Mouse (Mus musculus) kidney, postnatal 14 days (tissue): Measurements from ENCODE around the gene Sqstm1.
"Not testable (repeated sequence)": the region's sequence is repeated elsewhere in the genome, so short reads cannot be mapped to it uniquely, and the experiment has no call there.

Experiments
- DNase-seq: peaks from one replicate; pipeline ENCODE4 v3.0.0; 2022; ENCODE audit warnings: mixed read lengths

Gene Sqstm1

DNA sequence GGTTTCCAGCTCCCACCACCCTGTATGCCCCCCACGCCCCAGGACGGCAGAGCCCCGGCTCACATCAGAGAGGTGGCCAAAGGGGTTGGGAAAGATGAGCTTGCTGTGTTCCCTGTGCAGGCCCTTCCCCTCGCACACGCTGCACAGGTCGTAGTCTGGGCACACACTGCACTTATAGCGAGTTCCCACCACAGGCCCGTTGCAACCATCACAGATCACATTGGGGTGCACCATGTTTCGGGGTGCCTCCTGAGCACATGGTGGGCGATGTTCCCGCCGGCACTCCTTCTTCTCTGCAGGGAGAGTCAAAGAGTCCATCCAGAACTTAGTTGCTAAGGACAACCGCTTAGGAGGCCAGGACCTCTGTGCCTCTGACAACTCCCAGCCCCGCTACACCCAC, 3.3 kb downstream of the Sqstm1 start:
- no peak for DNase-seq

DNA sequence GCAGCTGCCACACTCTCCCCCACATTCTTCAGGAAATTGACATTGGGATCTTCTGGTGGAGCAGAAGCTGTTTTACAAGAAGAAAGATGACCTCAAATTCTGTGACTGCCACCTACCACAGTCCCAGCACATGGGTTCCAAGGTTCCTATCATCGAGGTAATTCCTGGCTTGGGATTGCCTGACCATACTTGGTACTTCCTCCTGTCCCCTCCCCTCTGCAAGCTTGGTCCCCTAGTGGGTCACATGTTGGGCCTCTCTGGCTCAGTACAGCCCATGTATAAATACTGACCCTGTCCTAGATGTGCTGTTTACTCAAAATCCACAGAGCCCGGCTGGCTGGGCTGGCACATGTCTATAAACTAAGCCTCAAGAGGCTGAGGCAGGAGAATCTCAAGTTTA, 4.6 kb downstream of the Sqstm1 start:
- DNase-seq, result no peak

DNA sequence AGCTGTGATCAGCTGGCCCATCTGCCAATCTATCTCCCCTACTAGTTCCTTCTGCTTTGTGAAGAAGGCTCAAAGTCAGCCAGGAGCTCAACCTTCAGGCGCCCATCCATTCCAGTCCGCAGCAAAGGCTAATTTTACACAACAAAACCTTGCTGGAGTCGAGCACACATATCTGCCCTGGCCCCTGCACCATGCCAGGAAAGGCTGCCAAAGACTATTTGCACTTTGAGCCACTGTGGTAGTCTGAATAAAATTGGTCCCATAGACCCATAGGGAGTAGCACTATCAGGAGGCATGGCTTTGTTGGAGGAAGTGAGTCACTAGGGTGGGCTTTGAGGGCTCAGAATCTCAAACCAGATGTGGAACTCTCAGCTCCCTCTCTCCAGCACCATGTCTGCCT, 5.2 kb downstream of the Sqstm1 start:
- DNase-seq, result no peak

DNA sequence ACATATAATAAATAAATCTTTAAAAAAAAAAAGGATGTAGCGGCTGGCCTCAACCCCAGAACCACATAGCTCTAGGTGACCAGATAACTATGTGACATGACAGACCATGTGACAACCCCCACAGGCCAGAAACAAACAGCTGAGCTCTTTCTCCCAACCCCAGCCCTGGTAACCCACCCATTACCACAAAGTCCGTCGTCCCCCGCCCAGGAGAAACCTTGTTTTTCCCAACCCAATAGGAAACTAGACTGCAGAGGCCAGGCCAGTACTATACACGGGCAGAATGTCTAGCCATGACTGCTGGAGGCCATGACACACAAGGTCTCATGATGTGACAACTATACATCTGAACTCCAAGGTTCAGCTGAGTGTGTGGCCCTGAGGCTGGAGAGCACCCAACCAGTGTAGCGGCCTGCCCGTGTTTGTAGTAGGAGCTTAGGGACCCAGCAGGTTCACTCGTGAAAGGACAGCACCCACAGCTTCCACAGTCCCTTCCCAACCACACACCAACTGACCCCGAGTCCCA, 7.3 kb downstream of the Sqstm1 start:
- no peak for DNase-seq

DNA sequence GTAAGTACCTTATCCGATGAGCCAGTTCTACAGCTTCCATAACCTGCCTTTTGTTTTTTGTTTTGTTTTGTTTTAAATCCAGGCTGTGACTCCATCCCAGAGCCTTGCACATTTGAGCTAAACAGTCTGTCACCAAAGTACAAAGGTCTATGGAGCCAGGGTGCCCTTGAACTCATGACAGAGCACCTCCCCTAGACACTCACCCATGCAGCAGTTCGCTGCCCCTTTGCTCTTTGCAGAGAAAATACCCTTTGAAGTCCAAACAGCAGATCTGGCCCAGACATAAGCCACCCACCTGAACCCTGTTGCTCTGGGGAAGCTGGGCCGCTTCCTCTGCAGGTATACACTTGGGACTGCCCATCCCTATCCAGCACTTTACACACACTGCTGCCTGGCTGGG, 9.0 kb downstream of the Sqstm1 start:
- DNase-seq, result no peak

DNA sequence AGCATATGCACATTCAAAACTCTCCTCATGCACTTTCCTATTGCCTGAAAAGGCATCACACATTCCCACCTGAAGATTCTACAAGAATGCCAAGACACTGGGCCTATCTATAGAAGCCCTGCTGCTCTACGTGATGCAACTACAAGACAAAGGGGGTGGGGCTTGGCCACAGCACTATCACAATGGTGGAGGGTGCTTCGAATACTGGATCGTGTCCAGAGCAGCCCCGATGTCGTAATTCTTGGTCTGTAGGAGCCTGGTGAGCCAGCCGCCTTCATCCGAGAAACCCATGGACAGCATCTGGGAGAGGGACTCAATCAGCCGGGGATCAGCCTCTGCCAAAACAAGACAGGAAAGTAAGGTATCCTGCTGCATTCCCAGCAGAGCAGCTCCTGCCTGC, 10.0 kb downstream of the Sqstm1 start:
- no peak for DNase-seq

DNA sequence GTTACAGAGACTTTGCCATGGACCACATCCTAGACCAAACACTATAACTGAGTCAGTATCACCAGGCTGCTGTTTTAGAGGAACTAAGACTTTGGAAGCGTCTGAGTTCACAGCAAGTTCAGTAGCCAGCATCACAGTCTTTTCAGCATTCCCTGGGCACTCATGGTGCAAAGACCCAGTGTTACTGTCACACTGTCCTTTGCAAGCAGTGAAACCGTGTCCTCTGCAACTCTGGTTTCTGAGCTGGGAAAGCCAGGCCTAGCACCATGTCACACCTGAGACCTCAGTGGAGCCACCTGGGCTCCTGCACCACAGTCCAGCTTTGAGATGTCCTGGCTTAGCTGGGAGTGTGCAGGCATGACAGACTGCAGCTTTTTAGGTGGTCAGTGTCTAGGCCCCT, 11.7 kb downstream of the Sqstm1 start:
- no peak for DNase-seq

DNA sequence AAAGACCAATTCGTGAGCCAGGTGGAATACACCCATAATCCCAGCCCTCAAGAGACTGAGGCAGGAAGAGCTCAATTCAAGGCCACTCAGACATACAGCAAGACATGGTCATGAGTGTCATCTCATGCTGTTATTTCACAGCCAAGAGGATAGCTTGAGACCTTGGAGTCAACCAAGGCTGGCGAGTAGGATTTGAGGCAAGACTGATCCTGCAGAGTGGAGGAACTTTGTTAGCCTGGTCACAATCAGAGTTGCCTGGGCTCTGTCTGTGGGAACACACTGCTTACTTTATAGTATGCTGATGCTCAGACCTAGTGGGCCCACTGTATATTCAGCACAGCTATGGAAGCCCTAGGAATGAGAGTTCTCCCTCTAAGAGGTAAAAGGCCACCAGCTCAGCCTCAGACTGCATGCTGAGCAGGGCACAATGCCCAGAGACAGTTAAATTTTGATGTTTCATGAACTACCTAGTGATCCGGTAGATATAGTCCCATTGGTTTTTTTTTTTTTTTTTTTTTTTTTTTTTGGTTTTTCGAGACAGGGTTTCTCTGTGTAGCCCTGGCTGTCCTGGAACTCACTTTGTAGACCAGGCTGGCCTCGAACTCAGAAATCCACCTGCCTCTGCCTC, 12.3 kb downstream of the Sqstm1 start:
- DNase-seq, result no peak

DNA sequence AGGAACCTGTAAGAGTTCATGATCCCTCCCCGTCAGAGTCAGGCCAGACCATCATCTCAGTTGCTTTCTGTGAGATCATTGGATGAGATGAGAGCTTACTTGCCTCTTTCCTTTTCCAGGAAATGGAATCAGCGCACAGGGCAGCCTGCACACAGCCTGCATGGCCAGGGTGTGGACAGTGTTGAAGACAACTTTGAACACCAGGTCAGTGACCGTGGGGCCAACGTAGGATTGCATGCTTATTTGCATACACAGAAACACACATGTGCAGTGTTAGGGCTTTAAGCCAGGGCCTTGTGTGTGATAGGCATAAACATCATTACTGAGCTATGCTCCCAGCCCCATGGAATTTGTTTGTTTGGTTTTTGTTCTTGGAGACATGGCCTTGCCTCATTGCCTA, 13.1 kb downstream of the Sqstm1 start:
- DNase-seq, result no peak

DNA sequence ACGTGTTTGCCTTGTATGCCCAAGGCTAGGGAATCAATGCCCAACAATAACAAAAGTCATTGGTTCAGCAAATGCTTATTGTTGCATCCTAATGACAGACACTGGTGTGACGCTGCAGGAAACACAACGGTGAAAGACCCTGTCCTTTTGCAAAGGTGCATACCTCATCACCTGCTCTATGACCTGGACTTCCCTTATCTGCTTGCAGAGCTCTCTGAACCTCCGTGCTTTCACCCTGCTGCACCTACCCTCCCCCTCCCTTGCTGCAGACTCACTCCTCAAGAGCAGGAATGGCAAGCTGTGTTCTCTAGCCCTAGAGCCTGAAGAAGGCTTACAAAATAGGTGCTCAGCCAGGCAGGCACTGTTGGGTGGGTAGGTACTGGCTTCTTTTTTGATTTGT, 15.8 kb downstream of the Sqstm1 start:
- DNase-seq, result no peak

DNA sequence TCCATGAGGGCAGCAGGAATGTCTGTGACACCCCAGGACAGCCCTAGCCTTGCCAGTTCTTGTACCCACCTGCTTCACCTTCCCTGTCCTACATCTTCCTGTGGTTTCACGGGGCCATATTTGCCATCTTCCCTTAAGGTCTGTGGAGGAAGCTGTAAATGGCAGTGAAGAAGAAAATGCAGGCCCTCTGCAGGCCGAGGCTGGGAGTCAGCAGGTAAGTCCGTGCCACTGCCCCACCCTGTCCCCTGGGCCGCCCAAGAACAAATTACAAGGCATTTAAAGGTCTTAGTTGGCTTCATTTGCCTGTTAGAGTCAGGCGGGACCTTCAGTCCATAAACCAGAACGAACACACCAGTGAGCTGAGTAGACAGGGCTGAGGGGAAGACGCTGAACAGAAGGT, 16.6 kb downstream of the Sqstm1 start:
- no peak for DNase-seq

DNA sequence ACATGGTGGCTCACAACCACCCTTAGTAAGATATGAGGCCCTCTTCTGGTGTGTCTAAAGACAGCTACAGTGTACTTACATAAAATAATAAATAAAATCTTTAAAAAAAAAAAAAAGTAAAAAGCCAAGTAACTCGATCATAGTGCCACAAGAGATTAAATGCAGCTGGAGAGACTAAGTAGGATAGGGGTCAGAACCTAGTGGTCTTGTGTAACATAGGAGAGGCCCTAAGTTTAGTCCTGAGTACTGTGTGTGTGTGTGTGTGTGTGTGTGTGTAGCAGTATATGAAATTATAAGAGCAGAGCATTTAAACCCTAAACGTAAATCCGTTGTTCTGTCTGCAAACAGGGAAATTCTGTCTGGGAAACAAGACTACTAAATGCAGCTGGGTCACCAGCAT, 18.3 kb downstream of the Sqstm1 start:
- DNase-seq, result no peak

DNA sequence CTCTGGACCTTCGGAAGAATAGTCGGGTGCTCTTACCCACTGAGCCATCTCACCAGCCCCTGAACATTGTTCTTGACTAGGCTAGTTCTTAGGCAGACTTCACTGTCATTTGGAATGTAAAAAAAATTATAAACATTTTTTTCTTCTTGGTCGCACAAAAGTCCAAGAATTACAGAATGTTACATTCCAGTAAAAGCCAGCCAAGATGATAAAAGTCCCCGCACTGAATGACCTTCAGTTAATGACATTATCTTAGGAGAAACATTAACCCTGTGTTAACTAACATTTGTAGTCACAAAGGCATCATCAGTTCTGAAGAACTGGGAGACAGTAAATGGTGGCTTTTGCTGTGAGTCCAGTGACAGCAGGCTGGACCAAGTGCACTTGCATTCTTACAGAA, 20.3 kb downstream of the Sqstm1 start:
- DNase-seq, result peak; percentile 49

DNA sequence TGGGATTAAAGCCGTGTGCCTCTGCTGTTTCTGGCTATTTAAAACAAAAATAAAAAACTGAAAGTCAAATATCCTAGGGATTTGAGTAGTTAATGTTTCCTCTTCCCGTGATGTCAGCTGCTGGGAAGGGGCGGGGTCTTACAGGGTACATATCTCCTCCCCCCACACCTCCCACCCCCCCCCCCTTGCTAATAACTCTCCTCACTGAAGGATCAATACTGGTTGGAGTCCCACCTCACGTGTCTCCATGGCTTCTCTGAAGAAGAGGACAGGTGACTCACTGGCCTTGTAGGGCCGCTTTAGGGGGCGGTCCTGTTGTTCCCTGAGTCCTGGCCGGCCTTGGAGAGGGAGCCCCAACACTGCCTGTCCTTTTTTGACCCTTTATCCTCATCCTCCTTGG, 21.9 kb downstream of the Sqstm1 start:
- no peak for DNase-seq

DNA sequence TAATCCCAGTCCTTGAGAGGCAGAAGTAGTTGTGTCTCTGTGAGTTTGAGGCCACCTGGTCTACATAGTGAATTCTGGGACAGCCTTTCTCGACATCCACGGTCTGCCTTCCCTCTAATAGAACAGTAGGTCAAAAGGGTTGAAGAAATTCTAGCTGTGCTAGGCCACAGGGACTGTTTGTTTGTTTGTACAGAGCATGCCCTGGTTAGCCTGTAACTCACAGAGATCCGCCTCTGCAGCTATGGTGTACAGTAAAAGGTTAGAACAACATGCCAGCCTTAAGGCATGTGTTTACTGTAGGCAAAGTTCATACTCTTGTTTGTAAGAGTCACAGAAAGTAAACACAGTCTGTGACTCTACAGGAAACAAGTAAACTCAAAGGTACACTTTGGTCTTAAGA, 25.8 kb downstream of the Sqstm1 start:
- peak; percentile 59 for DNase-seq

DNA sequence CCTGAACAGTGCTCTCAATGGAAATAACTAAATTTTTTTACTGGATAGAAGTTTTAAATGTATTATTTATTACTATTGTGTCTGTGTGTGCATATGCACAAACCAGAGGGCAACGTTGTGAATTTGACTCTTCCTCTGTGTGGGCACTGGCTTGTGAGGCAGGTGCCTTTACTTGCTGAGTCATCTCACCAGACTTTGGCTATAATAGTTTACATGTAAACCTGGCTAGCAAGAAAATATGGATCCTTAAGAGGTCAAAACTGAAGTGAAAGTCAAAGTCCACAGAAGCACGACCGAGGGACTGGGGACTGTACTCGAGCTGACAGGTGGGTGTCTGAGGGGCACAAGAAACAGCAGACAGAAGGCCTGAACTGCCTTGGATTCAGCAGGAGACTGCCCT, 27.9 kb downstream of the Sqstm1 start:
- no peak for DNase-seq

DNA sequence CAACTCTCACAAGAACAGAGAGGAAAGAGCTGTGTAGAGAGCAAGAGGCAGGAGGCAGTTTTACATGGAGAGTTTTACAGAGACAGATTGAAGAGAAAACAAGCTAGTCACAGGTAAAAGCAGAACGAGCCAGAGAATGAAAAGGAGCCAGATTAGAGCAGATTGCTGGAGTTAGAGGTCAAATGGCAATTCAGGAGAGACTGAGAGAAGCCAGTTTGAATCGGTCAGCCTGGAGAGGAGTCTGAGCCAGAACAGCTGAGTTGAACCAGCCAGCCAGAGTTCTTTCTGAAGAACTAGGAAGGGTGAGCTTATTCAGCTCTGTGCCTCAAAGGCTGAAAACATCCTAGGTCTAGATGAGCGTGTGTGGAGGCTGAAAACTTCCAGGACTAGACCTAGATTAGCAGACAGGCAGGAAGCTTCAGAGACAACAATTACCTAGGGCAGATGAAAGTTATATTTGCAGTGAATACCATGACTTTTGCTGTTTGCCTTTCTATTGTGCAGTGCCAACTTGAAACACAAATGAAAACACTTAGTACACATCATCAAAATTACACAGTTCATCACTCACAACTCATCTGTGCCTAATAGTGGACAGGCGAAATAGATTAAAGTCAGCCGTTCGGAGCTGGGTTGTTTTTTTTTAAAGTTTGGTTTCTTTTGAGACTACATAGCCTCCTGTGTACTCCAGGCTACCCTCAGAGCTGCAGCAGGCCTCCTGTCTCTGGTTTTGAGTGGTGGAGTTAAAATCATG, 30.0 kb downstream of the Sqstm1 start:
- DNase-seq, result no peak

DNA sequence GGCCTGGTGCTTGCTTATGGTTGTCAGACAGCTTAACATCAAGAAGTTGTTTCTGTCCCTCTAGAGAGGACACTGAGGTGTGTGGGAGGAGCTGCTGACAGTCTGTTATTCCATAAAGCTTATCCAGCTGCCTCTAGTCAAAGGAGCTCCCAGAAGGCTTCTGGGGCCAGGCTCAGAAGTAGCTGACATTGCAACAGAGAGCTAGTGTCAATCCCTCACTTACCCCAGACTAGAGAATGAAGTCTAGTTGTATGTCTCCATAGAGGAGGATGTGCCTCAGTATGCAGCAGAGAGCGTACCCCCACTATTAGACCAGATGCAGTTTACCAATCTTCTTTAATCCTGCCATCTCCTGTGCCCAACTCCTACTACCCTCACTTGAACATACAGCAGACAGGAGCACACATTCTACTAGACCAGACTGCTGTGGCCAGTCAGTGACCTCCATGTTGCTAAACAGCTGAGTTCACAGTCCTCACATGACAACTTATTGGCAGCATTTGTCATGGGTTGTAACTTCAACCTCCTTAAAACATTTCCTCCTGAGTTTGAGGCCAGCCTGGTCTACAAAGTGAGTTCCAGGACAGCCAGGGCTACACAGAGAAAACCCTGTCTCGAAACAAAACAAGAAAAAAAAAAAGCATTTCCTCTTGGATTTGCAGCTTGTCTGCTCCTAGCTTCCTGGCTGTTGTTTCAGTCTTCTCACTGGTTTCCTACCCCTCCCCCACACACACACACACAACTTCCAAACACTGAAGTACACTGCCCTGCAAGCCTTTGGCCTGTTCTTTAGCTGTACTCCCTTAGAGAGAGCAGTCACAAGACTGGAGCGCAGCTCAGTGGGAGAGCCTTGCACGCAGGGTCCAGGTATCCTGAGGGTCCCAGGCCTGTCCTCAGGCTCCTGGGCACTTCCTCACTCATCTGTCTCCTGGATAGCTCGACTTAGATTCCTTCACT, 31.8 kb downstream of the Sqstm1 start:
- no peak for DNase-seq

DNA sequence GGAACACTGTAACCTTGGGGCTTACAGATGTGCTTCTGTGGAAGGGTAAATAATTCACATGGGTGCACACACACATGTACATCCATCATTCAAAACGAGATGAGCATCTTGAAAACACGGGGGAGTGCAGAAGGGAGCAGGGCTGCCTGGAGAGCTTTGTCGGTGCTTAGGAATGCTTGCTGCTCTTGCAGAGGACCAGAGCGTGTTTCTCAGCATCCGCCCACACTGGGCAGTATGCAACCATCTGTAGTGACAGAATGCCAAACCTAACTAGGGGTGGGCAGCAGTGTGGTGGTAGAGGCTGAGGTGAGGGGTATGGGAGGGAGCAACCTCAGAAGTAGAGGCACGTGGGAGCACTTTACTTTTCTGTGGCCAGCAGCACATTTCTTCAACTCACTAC, 33.5 kb downstream of the Sqstm1 start:
- DNase-seq, result no peak

DNA sequence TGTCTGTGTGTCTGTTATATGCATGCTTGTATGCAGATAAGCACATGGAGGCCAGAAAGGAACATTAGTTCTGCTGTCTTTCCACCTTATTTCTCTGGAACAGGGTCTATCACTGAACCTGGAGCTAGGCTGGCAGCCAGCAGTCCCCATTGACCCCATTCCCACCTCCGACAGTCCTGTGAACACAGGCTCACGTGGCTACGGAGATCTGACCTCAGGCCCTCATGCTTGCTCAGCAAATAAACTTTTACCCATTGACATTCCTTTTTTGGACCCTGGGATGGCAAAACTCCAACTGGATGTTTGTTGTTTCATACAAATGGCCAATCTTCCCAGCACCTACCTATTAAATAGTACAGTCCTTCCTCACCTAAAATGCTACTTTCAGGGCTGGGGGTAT, 34.3 kb downstream of the Sqstm1 start:
- DNase-seq, result peak; percentile 74

DNA sequence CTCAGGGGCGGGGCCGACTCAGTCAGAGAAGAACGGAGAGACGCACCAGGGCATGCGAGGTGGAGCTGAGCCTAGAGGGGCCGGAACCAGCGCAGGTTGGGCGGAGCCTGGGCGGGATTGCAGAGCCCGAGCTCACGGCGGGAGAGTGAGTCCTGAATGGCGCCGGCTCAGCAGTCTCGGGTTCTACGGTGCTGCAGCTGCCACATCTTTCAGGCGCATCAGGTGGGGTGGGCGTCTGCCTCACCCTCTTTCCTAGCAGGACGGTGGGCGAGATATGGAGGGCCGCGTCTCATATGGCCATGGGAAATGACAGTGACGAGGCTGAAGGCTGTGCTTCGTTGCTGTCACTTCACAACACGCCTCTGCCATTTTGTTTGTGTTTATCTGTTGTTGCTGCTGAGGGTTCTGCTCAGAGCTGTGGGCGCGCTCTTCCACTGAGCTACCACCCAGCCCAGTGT, 35.9 kb downstream of the Sqstm1 start:
- peak; percentile 99 for DNase-seq

DNA sequence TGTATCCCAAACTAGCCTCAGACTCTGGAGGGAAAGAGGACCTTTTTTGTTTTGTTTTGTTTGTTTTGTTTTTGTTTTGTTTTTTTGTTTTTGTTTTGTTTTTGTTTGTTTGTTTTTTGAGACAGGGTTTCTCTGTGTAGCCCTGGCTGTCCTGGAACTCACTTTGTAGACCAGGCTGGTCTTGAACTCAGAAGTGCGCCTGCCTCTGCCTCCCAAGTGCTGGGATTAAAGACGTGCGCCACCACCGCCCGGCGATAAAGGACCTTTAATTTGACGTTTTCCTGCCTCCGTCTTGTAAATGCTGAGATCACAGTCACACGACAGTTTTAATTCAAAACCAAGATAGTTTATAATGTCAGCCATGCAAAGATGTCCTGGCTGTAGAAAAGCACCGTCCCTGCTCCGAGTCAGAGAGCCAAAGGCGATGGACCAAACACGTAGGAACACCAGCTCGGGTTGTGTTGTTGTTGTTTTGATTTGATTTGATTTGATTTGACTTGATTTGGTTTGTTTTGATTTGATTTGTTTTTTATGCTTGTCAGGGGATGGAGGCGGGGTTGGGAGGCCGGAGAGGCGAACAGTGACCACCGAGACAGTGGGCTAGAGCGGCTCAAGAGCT, 36.4 kb downstream of the Sqstm1 start, which contains the start of gene Mrnip:
Gene Mrnip, plus strand, starts transcription at position 334 of the 619 bp plus-strand sequence.
- DNase-seq, result not testable (repeated sequence)

DNA sequence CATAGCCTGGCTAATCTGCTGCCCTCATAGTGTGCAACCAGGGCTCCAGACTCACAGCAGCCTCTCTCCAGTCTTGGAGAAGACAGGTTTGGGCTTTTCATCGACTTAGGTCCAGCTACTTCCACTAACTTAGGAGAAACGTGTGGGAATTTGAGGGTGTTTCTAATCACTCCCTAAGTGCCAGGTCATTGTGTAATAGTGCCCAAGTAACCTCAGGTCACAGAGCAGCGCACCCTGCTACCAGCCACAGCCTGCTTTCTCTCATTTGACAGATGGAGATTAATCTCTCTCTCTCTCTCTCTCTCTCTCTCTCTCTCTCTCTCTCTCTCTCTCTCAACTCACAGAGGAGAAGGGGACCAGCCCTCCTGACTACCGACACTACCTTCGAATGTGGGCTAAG, 42.3 kb downstream of the Sqstm1 start:
- no peak for DNase-seq
